Mouse (Mus musculus) forebrain, embryonic 16.5 days (tissue): ENCODE results near the gene Arap2. TPM values are rescaled to one million over a fixed set of nuclear protein-coding genes. Genes with fewer than 3 reads are reported as not detected.
A peak's percentile ranks its signal among the peaks of the same experiment; 100 is the strongest.

Experiments
- ATAC-seq: fragments of 200-750 bp; cut with Nextera tagmentation; 2 replicates; pipeline ENCODE4 v1.8.0; 2017; ENCODE audit warnings: mild to moderate bottlenecking, moderate library complexity
- H3K27ac ChIP-seq: fragments of 300-500 bp; sonication (generic); 2 replicates; pipeline ENCODE4 v1.5.1; 2014; ENCODE audit warnings: low read length, control low read depth
- H3K27me3 ChIP-seq: fragments of 300-500 bp; sonication (generic); replicated peaks from 2 replicates; pipeline ENCODE4 v1.6.1; 2014; ENCODE audit warnings: low read length; ENCODE audit not compliant: control insufficient read depth, insufficient read depth
- H3K36me3 ChIP-seq: fragments of 300-500 bp; sonication (generic); 2 replicates; pipeline ENCODE4 v1.6.1; 2014; ENCODE audit not compliant: control insufficient read depth, insufficient read depth
- H3K4me1 ChIP-seq: fragments of 300-500 bp; sonication (generic); replicated peaks from 2 replicates; pipeline ENCODE4 v1.6.1; 2014; ENCODE audit warnings: low read length; ENCODE audit not compliant: control insufficient read depth, insufficient read depth
- H3K4me2 ChIP-seq: fragments of 300-500 bp; sonication (generic); 2 replicates; pipeline ENCODE4 v1.6.1; 2014; ENCODE audit warnings: mild to moderate bottlenecking, low read length, control low read depth
- H3K4me3 ChIP-seq: fragments of 300-500 bp; sonication (generic); replicated peaks from 2 replicates; pipeline ENCODE4 v1.5.1; 2014; ENCODE audit warnings: mild to moderate bottlenecking, low read length, control low read depth
- H3K9ac ChIP-seq: fragments of 300-500 bp; sonication (generic); replicated peaks from 2 replicates; pipeline ENCODE4 v1.6.1; 2014; ENCODE audit warnings: low read depth, low read length, control low read depth
- H3K9me3 ChIP-seq: fragments of 300-500 bp; sonication (generic); 2 replicates; pipeline ENCODE4 v1.6.1; 2016; ENCODE audit warnings: low read length; ENCODE audit not compliant: control insufficient read depth
- WGBS: fragments of 180-500 bp; shearing (Covaris S2); extraction: QIAGEN DNeasy Blood & Tissue Kit; methylation state at CpG from one replicate; pipeline ENCODE4 v1.1.7; 2014; 5-methylcytosine and 5-hydroxymethylcytosine counted together
- polyA plus RNA-seq: library from polyadenylated mRNA; unstranded; fragments of >200 nt; fragmentation: Nextera tagmentation; extraction: Ambion mirVana; gene quantifications from 2 replicates; pipeline ENCODE4 v1.2.1, GENCODE M21; 2015

Gene Arap2
- 3.3 and 6.5 TPM in 2 replicates for polyA plus RNA-seq

GRCm38 (mm10) chr5:62765784-62766701 is at the start of gene Arap2:
Gene Arap2 (minus strand): TSS chr5:62766159.
- Histone ChIP-seq H3K4me1 (peaks cover 3% of the 10 kb centered on the region), H3K4me2 (peak within 1 kb of the TSS; percentile 80), H3K9me3 (no peaks in the 10 kb centered on the region), H3K36me3 (no peaks in the 10 kb centered on the region), H3K27me3 (no peaks in the 10 kb centered on the region), H3K4me3 (peak within 1 kb of the TSS; percentile 61), H3K9ac (peak within 1 kb of the TSS; percentile 70), H3K27ac (no peak within 1 kb of the TSS)
- ATAC-seq = peak; percentile 87
- under 1% methylated on average over 72 of the region's 106 CpGs for WGBS

- no peaks in the 10 kb centered on the region for H3K9me3 ChIP-seq
- no peaks in the 10 kb centered on the region for H3K27me3 ChIP-seq
- no peak overlapping the region for H3K4me2 ChIP-seq
- ATAC-seq = no peak
- H3K36me3 ChIP-seq = no peaks in the 10 kb centered on the region
- H3K4me1 ChIP-seq = 0 out of 2 replicates have a peak, but pooled peaks cover 1% of the 10 kb centered on the region
- 84% methylated on average over 1 of the region's 1 CpGs for WGBS
- H3K4me3 ChIP-seq = no peak overlapping the region
- H3K27ac ChIP-seq = no peak overlapping the region
- no peak overlapping the region for H3K9ac ChIP-seq
These were observed 49.8 kb upstream of the Arap2 start for GRCm38 (mm10) chr5:62815741-62816140.

- no peak overlapping the region for H3K27ac ChIP-seq
- H3K9ac ChIP-seq = no peak overlapping the region
- no peaks in the 10 kb centered on the region for H3K27me3 ChIP-seq
- no peak for ATAC-seq
- WGBS = 63% methylated on average over 1 of the region's 1 CpGs
- H3K4me2 ChIP-seq = no peak overlapping the region
- H3K36me3 ChIP-seq = no peaks in the 10 kb centered on the region
- H3K4me1 ChIP-seq = no peaks in the 10 kb centered on the region
- no peak overlapping the region for H3K4me3 ChIP-seq
- H3K9me3 ChIP-seq = no peaks in the 10 kb centered on the region
These were observed 48.1 kb upstream of the Arap2 start for GRCm38 (mm10) chr5:62814072-62814414.

- H3K4me3 ChIP-seq = no peak within 1 kb of the TSS
- WGBS = 70% methylated on average over 6 of the region's 6 CpGs
- H3K36me3 ChIP-seq = no peaks in the 10 kb centered on the region
- H3K9ac ChIP-seq = no peak within 1 kb of the TSS
- H3K27ac ChIP-seq = no peak within 1 kb of the TSS
- no peak within 1 kb of the TSS for H3K4me2 ChIP-seq
- peak; percentile 72 for ATAC-seq
- no peaks in the 10 kb centered on the region for H3K27me3 ChIP-seq
- H3K9me3 ChIP-seq = no peaks in the 10 kb centered on the region
- H3K4me1 ChIP-seq = no peaks in the 10 kb centered on the region
These were observed 47.6 kb upstream of the Arap2 start, which contains the start of gene Dthd1 for GRCm38 (mm10) chr5:62813402-62814071. Gene Dthd1 (plus strand): TSS chr5:62813823.

- no peak overlapping the region for H3K4me2 ChIP-seq
- no peak overlapping the region for H3K9ac ChIP-seq
- H3K27me3 ChIP-seq = no peaks in the 10 kb centered on the region
- H3K4me3 ChIP-seq = no peak overlapping the region
- no peak overlapping the region for H3K27ac ChIP-seq
- no peak for ATAC-seq
- WGBS = 82% methylated on average over 1 of the region's 1 CpGs
- H3K36me3 ChIP-seq = no peaks in the 10 kb centered on the region
- no peaks in the 10 kb centered on the region for H3K4me1 ChIP-seq
- H3K9me3 ChIP-seq = no peaks in the 10 kb centered on the region
These were observed 26.8 kb upstream of the Arap2 start for GRCm38 (mm10) chr5:62792776-62793175.

GRCm38 (mm10) chr5:62790921-62791564 is 25.1 kb upstream of the Arap2 start:
- Histone ChIP-seq H3K4me2 (no peak overlapping the region), H3K36me3 (no peaks in the 10 kb centered on the region), H3K4me1 (no peaks in the 10 kb centered on the region), H3K9me3 (no peaks in the 10 kb centered on the region), H3K27ac (no peak overlapping the region), H3K4me3 (no peak overlapping the region), H3K9ac (no peak overlapping the region), H3K27me3 (no peaks in the 10 kb centered on the region)
- WGBS = 95% methylated on average over 5 of the region's 5 CpGs
- ATAC-seq = no peak

GRCm38 (mm10) chr5:62786809-62787208 is 20.9 kb upstream of the Arap2 start:
- 85% methylated on average over 3 of the region's 3 CpGs for WGBS
- ATAC-seq = no peak
- H3K27ac ChIP-seq = no peak overlapping the region
- H3K27me3 ChIP-seq = no peaks in the 10 kb centered on the region
- no peak overlapping the region for H3K4me2 ChIP-seq
- H3K9me3 ChIP-seq = no peaks in the 10 kb centered on the region
- no peak overlapping the region for H3K9ac ChIP-seq
- no peaks in the 10 kb centered on the region for H3K4me1 ChIP-seq
- no peak overlapping the region for H3K4me3 ChIP-seq
- no peaks in the 10 kb centered on the region for H3K36me3 ChIP-seq

GRCm38 (mm10) chr5:62778682-62779081 is 12.7 kb upstream of the Arap2 start:
- H3K9me3 ChIP-seq = no peaks in the 10 kb centered on the region
- ATAC-seq = no peak
- no peaks in the 10 kb centered on the region for H3K27me3 ChIP-seq
- no peak overlapping the region for H3K27ac ChIP-seq
- WGBS = 78% methylated on average over 5 of the region's 5 CpGs
- H3K4me3 ChIP-seq = no peak overlapping the region
- H3K9ac ChIP-seq = no peak overlapping the region
- H3K4me1 ChIP-seq = no peaks in the 10 kb centered on the region
- no peaks in the 10 kb centered on the region for H3K36me3 ChIP-seq
- H3K4me2 ChIP-seq = no peak overlapping the region

GRCm38 (mm10) chr5:62777804-62778203 is 11.8 kb upstream of the Arap2 start:
- Histone ChIP-seq H3K9me3 (no peaks in the 10 kb centered on the region), H3K9ac (no peak overlapping the region), H3K4me1 (no peaks in the 10 kb centered on the region), H3K4me3 (no peak overlapping the region), H3K27ac (no peak overlapping the region), H3K27me3 (no peaks in the 10 kb centered on the region), H3K4me2 (no peak overlapping the region), H3K36me3 (no peaks in the 10 kb centered on the region)
- no peak for ATAC-seq
- 83% methylated on average over 8 of the region's 8 CpGs for WGBS
